Mouse (Mus musculus) CH12.LX (cell line): ENCODE data around the gene Haghl.

Experiments
- CTCF ChIP-seq, 2 experiments: IDR thresholded peaks in 1 of 2; conservative IDR thresholded peaks in 1 of 2; 2 replicates each; pipeline ENCODE4 v1.5.1; 2011 to 2012; ENCODE audit warnings: low read depth in 2 of 2, low read length in 2 of 2, improper control_type of control experiment in 1 of 2, inconsistent platforms in 1 of 2, mild to moderate bottlenecking in 1 of 2, moderate library complexity in 1 of 2
- EP300 ChIP-seq: IDR thresholded peaks from 2 replicates; pipeline ENCODE4 v1.6.1; 2011; ENCODE audit warnings: low read length, improper control_type of control experiment
- KAT2A ChIP-seq: IDR thresholded peaks from 2 replicates; pipeline ENCODE4 v1.6.1; 2012; ENCODE audit warnings: low read length, improper control_type of control experiment, inconsistent platforms; ENCODE audit not compliant: insufficient replicate concordance
- POLR2A ChIP-seq: IDR thresholded peaks from 2 replicates; pipeline ENCODE4 v1.6.1; 2011; ENCODE audit warnings: low read depth, mild to moderate bottlenecking, improper control_type of control experiment, low read length
- SIN3A ChIP-seq: IDR thresholded peaks from 2 replicates; pipeline ENCODE4 v1.6.1; 2012; ENCODE audit warnings: low read length, improper control_type of control experiment, inconsistent platforms
- TBP ChIP-seq: conservative IDR thresholded peaks from 2 replicates; pipeline ENCODE4 v1.6.1; 2011; ENCODE audit warnings: low read depth, low read length, improper control_type of control experiment
- USF1 ChIP-seq: IDR thresholded peaks from 2 replicates; pipeline ENCODE4 v1.6.1; 2014; ENCODE audit warnings: low read depth, mild to moderate bottlenecking, inconsistent platforms, low read length, improper control_type of control experiment

DNA sequence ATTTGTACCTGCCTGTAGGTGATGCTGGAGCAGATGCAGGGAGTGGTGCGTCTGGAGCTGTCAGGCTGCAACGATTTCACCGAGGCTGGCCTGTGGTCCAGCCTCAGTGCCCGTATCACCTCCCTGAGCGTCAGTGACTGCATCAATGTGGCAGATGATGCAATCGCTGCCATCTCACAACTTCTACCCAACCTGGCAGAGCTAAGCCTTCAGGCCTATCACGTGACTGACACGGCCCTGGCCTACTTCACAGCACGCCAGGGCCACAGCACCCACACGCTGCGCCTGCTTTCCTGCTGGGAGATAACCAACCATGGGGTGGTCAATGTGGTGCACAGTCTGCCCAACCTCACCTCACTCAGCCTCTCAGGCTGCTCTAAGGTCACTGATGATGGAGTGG lies 32.2 kb upstream of the Haghl start:
- no peak for TF ChIP-seq CTCF (conservative IDR thresholded peaks at IDR 0.05 in 1 of 2, IDR thresholded peaks at IDR 0.05 in 1 of 2; ENCODE audit: low read depth in 2 of 2, low read length in 2 of 2)
- no peak for TF ChIP-seq TBP
- no peak for TF ChIP-seq SIN3A
- TF ChIP-seq KAT2A, result no peak
- no peak for TF ChIP-seq EP300
- TF ChIP-seq POLR2A, result no peak
- peak; percentile 15; the same call in 1 of the 2 replicates for TF ChIP-seq USF1
